Mouse (Mus musculus): ENCODE data around the gene Lrrc8b. TPM values are rescaled to one million over a fixed set of nuclear protein-coding genes. Genes with fewer than 3 reads are reported as not detected.

The Lrrc8b gene
- polyA plus RNA-seq, 1 experiment from 2014 or later, result 28.5 TPM

- Histone ChIP-seq H3K9ac (replicated peaks; ENCODE audit: low read length) (no peak overlapping the region), H3K4me2 (ENCODE audit: low read length) (no peak overlapping the region), H3K4me1 (ENCODE audit: control insufficient read depth, insufficient read depth, low read length) (no peaks in the 10 kb centered on the region), H3K4me3 (replicated peaks; ENCODE audit: low read depth, low read length) (no peak overlapping the region), H3K27me3 (ENCODE audit: control insufficient read depth, insufficient read depth, low read length) (no peaks in the 10 kb centered on the region), H3K36me3 (ENCODE audit: control insufficient read depth, insufficient read depth, low read length) (no peaks in the 10 kb centered on the region), H3K9me3 (ENCODE audit: control insufficient read depth, low read length) (no peaks in the 10 kb centered on the region), H3K27ac (replicated peaks; ENCODE audit: low read depth, low read length) (no peak overlapping the region)
- 89% methylated on average over 1 of the region's 1 CpGs for WGBS
- no peak for ATAC-seq (ENCODE audit: low FRiP score, low TSS enrichment)
- no peak for DNase-seq
Measured at GRCm38 (mm10) chr5:105461076-105461475, 45.5 kb downstream of the Lrrc8b start.

DNA sequence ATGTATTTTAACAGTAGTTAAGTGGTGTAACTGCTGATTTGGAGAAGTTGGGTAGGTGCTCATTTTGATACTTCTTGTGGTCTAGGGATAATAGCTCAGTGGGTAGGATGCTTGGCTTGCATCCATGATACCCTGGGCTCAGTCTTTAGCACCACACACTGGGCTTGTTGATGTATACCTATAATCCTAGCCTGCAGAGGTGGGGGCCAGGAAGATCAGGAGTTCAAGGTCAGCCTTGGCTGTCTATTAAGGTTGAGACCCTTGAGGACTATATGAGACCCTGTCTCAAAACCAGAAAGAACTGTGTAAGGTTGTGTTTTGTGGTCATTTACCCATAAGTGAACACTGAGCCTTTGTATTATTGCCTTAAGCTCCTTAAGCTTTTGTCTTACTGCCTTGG lies 49.1 kb downstream of the Lrrc8b start:
- Histone ChIP-seq H3K9me3 (ENCODE audit: control insufficient read depth, low read length) (no peaks in the 10 kb centered on the region), H3K9ac (replicated peaks; ENCODE audit: low read length) (no peak overlapping the region), H3K27me3 (ENCODE audit: control insufficient read depth, insufficient read depth, low read length) (no peaks in the 10 kb centered on the region), H3K4me2 (ENCODE audit: low read length) (no peak overlapping the region), H3K36me3 (ENCODE audit: control insufficient read depth, insufficient read depth, low read length) (no peaks in the 10 kb centered on the region), H3K27ac (replicated peaks; ENCODE audit: low read depth, low read length) (no peak overlapping the region), H3K4me3 (replicated peaks; ENCODE audit: low read depth, low read length) (no peak overlapping the region), H3K4me1 (ENCODE audit: control insufficient read depth, insufficient read depth, low read length) (0 out of 2 replicates have a peak, but pooled peaks cover 5% of the 10 kb centered on the region)
- no peak for DNase-seq
- ATAC-seq (ENCODE audit: low FRiP score, low TSS enrichment), result no peak

- no peaks in the 10 kb centered on the region for H3K36me3 ChIP-seq (ENCODE audit: control insufficient read depth, insufficient read depth, low read length)
- DNase-seq (no peak), ATAC-seq (ENCODE audit: low FRiP score, low TSS enrichment) (no peak)
- no peak overlapping the region for H3K4me2 ChIP-seq (ENCODE audit: low read length)
- 0 out of 2 replicates have a peak, but pooled peaks cover 5% of the 10 kb centered on the region for H3K4me1 ChIP-seq (ENCODE audit: control insufficient read depth, insufficient read depth, low read length)
- H3K27me3 ChIP-seq (ENCODE audit: control insufficient read depth, insufficient read depth, low read length), result no peaks in the 10 kb centered on the region
- H3K9me3 ChIP-seq (ENCODE audit: control insufficient read depth, low read length), result no peaks in the 10 kb centered on the region
- H3K27ac ChIP-seq (replicated peaks; ENCODE audit: low read depth, low read length), result no peak overlapping the region
- H3K9ac ChIP-seq (replicated peaks; ENCODE audit: low read length), result no peak overlapping the region
- WGBS, result 98% methylated on average over 8 of the region's 8 CpGs
- no peak overlapping the region for H3K4me3 ChIP-seq (replicated peaks; ENCODE audit: low read depth, low read length)
Measured at GRCm38 (mm10) chr5:105465550-105465949, 50.0 kb downstream of the Lrrc8b start.

DNA sequence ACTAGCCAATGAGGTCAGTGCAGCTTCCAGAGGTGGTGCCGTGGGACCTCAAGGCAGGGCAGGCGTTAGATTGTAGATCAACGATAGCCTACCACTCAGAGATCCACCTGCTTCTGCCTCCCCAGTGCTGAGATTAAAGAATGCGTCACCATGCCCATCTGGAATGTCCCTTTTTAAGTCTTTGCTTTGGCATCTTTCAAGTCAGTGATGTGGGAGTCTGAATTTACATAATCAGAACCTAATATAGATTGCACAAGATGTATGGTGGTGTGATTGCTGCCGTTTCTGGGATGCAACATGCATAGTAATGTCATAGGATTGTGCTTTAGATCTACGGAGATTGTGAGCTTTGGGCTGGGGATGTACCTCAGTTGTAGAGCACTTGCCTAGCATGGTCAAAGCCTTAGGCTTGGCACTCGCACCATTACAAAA lies 50.9 kb downstream of the Lrrc8b start:
- ATAC-seq (ENCODE audit: low FRiP score, low TSS enrichment) (no peak), DNase-seq (no peak)
- Histone ChIP-seq H3K36me3 (ENCODE audit: control insufficient read depth, insufficient read depth, low read length) (no peaks in the 10 kb centered on the region), H3K9ac (replicated peaks; ENCODE audit: low read length) (no peak overlapping the region), H3K27ac (replicated peaks; ENCODE audit: low read depth, low read length) (no peak overlapping the region), H3K27me3 (ENCODE audit: control insufficient read depth, insufficient read depth, low read length) (no peaks in the 10 kb centered on the region), H3K4me1 (ENCODE audit: control insufficient read depth, insufficient read depth, low read length) (0 out of 2 replicates have a peak, but pooled peaks cover 5% of the 10 kb centered on the region), H3K9me3 (ENCODE audit: control insufficient read depth, low read length) (no peaks in the 10 kb centered on the region), H3K4me3 (replicated peaks; ENCODE audit: low read depth, low read length) (no peak overlapping the region), H3K4me2 (ENCODE audit: low read length) (no peak overlapping the region)
- 83% methylated on average over 7 of the region's 7 CpGs for WGBS

DNA sequence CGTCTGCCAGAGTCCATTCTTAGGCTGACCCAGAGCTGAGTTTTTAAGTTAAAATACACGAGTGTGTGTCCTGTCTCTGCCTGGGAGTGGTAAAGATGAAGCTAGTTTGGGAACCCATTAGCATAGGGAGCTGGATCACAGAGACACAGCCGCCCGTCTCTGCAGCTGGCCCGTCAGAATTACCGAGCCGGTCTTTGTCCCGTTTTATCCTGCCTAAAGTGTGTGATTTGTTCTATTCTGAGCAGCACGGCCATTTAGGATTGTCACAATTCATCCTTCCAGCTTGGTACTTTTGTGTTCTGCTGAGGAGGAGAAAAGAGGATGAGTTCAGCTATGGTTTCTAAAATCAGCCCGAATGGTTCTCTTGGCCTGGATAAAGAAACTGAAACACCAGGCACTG lies 51.7 kb downstream of the Lrrc8b start:
- no peak overlapping the region for H3K27ac ChIP-seq (replicated peaks; ENCODE audit: low read depth, low read length)
- no peak overlapping the region for H3K9ac ChIP-seq (replicated peaks; ENCODE audit: low read length)
- no peaks in the 10 kb centered on the region for H3K36me3 ChIP-seq (ENCODE audit: control insufficient read depth, insufficient read depth, low read length)
- DNase-seq (no peak), ATAC-seq (ENCODE audit: low FRiP score, low TSS enrichment) (no peak)
- H3K4me3 ChIP-seq (replicated peaks; ENCODE audit: low read depth, low read length), result no peak overlapping the region
- no peaks in the 10 kb centered on the region for H3K9me3 ChIP-seq (ENCODE audit: control insufficient read depth, low read length)
- 54% methylated on average over 10 of the region's 10 CpGs for WGBS
- no peak overlapping the region for H3K4me2 ChIP-seq (ENCODE audit: low read length)
- H3K27me3 ChIP-seq (ENCODE audit: control insufficient read depth, insufficient read depth, low read length), result no peaks in the 10 kb centered on the region
- 0 out of 2 replicates have a peak, but pooled peaks cover 5% of the 10 kb centered on the region for H3K4me1 ChIP-seq (ENCODE audit: control insufficient read depth, insufficient read depth, low read length)

GRCm38 (mm10) chr5:105472983-105473705 lies 57.6 kb downstream of the Lrrc8b start:
- Histone ChIP-seq H3K4me3 (replicated peaks; ENCODE audit: low read depth, low read length) (no peak overlapping the region), H3K4me1 (ENCODE audit: control insufficient read depth, insufficient read depth, low read length) (0 out of 2 replicates have a peak, but pooled peaks cover 4% of the 10 kb centered on the region), H3K36me3 (ENCODE audit: control insufficient read depth, insufficient read depth, low read length) (peaks cover 6% of the 10 kb centered on the region; the same call in 1 of the 2 replicates), H3K27ac (replicated peaks; ENCODE audit: low read depth, low read length) (no peak overlapping the region), H3K4me2 (ENCODE audit: low read length) (no peak overlapping the region), H3K9ac (replicated peaks; ENCODE audit: low read length) (no peak overlapping the region), H3K9me3 (ENCODE audit: control insufficient read depth, low read length) (no peaks in the 10 kb centered on the region), H3K27me3 (ENCODE audit: control insufficient read depth, insufficient read depth, low read length) (no peaks in the 10 kb centered on the region)
- 79% methylated on average over 5 of the region's 5 CpGs for WGBS
- no peak for DNase-seq
- ATAC-seq (ENCODE audit: low FRiP score, low TSS enrichment), result no peak

DNA sequence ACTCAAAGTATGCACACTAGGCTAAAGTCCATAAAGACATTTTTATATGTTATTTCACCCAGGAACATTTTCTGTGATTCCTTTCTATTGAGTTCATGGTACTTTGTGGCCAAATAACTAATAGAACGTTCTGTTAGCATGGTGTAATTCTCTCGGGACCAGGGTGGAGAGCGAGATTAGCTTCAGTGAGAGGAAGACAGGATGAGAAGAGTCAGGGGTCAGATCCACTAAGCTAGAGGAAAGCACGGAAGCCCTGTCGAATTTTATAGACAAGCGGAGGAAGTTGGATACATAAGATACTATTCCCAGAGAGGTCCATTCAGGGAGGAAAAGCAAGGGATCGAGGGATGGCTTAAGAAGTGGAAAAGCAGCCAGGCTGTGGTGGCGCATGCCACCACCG lies 62.0 kb downstream of the Lrrc8b start:
- peaks cover 38% of the 10 kb centered on the region for H3K36me3 ChIP-seq (ENCODE audit: control insufficient read depth, insufficient read depth, low read length)
- no peak overlapping the region for H3K4me2 ChIP-seq (ENCODE audit: low read length)
- no peak overlapping the region for H3K27ac ChIP-seq (replicated peaks; ENCODE audit: low read depth, low read length)
- H3K4me3 ChIP-seq (replicated peaks; ENCODE audit: low read depth, low read length), result no peak overlapping the region
- WGBS, result 91% methylated on average over 9 of the region's 9 CpGs
- H3K9me3 ChIP-seq (ENCODE audit: control insufficient read depth, low read length), result no peaks in the 10 kb centered on the region
- no peak for ATAC-seq (ENCODE audit: low FRiP score, low TSS enrichment)
- 0 out of 2 replicates have a peak, but pooled peaks cover 4% of the 10 kb centered on the region for H3K4me1 ChIP-seq (ENCODE audit: control insufficient read depth, insufficient read depth, low read length)
- no peaks in the 10 kb centered on the region for H3K27me3 ChIP-seq (ENCODE audit: control insufficient read depth, insufficient read depth, low read length)
- H3K9ac ChIP-seq (replicated peaks; ENCODE audit: low read length), result no peak overlapping the region
- no peak for DNase-seq

DNA sequence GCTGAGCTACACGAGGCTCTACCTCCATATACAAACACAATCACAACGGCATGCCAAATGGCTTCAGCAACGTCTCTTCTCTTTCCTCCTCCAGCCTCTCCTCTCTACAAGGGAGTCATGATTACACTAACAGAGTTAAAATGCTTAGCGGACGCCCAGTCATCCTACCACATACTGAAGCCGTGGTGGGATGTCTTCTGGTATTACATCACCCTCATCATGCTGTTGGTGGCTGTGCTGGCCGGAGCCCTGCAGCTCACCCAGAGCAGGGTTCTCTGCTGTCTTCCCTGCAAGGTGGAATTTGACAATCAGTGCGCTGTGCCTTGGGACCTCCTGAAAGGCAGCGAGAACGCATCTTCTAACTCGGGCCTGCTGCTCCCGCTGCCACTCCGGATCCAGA lies 64.1 kb downstream of the Lrrc8b start:
- no peaks in the 10 kb centered on the region for H3K27me3 ChIP-seq (ENCODE audit: control insufficient read depth, insufficient read depth, low read length)
- no peak overlapping the region for H3K9ac ChIP-seq (replicated peaks; ENCODE audit: low read length)
- peaks cover 45% of the 10 kb centered on the region for H3K36me3 ChIP-seq (ENCODE audit: control insufficient read depth, insufficient read depth, low read length)
- no peaks in the 10 kb centered on the region for H3K4me1 ChIP-seq (ENCODE audit: control insufficient read depth, insufficient read depth, low read length)
- no peak overlapping the region for H3K27ac ChIP-seq (replicated peaks; ENCODE audit: low read depth, low read length)
- H3K4me3 ChIP-seq (replicated peaks; ENCODE audit: low read depth, low read length), result no peak overlapping the region
- no peak for ATAC-seq (ENCODE audit: low FRiP score, low TSS enrichment)
- H3K4me2 ChIP-seq (ENCODE audit: low read length), result no peak overlapping the region
- H3K9me3 ChIP-seq (ENCODE audit: control insufficient read depth, low read length), result no peaks in the 10 kb centered on the region
- 93% methylated on average over 13 of the region's 13 CpGs for WGBS
- DNase-seq, result no peak

DNA sequence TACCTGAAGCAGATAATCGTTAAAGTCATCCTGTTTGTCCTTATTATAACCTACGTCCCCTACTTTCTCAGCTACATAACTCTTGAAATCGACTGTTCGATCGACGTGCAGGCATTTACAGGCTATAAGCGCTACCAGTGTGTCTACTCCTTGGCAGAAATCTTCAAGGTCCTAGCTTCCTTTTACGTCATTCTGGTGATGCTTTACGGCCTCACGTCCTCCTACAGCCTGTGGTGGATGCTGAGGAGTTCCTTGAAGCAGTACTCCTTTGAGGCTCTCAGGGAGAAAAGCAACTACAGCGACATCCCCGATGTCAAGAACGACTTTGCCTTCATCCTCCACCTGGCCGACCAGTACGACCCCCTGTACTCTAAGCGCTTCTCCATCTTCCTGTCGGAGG lies 65.0 kb downstream of the Lrrc8b start:
- H3K4me2 ChIP-seq (ENCODE audit: low read length), result no peak overlapping the region
- H3K4me3 ChIP-seq (replicated peaks; ENCODE audit: low read depth, low read length), result no peak overlapping the region
- H3K27ac ChIP-seq (replicated peaks; ENCODE audit: low read depth, low read length), result no peak overlapping the region
- H3K27me3 ChIP-seq (ENCODE audit: control insufficient read depth, insufficient read depth, low read length), result no peaks in the 10 kb centered on the region
- WGBS, result 98% methylated on average over 17 of the region's 17 CpGs
- H3K9me3 ChIP-seq (ENCODE audit: control insufficient read depth, low read length), result no peaks in the 10 kb centered on the region
- no peak for DNase-seq
- peaks cover 45% of the 10 kb centered on the region for H3K36me3 ChIP-seq (ENCODE audit: control insufficient read depth, insufficient read depth, low read length)
- ATAC-seq (ENCODE audit: low FRiP score, low TSS enrichment), result no peak
- no peaks in the 10 kb centered on the region for H3K4me1 ChIP-seq (ENCODE audit: control insufficient read depth, insufficient read depth, low read length)
- H3K9ac ChIP-seq (replicated peaks; ENCODE audit: low read length), result no peak overlapping the region

Data from midbrain, embryonic 14.5 days (tissue).